ENCODE assay signal across 17 mouse cellular contexts in genomic region chr12:6580195-6580594, GRCm38 (mm10).
"Had no signal": no experiment of that assay in that cellular context is flagged by ENCODE, and none has a peak within 500 bp of the region (broad histone marks: within the 10 kb centered on the region; RNA-seq: fewer than 3 reads in every experiment).

No protein-coding gene starts in this region.

- H3K27me3 ChIP-seq: kidney, embryonic 15.5 days; liver, embryonic 13.5 days; midbrain, embryonic 12.5 days; neural tube, embryonic 13.5 days had no signal

- H3K4me2 ChIP-seq: kidney, embryonic 15.5 days; liver, embryonic 13.5 days; midbrain, embryonic 12.5 days; neural tube, embryonic 13.5 days had no signal

- H3K4me3 ChIP-seq: kidney, embryonic 15.5 days; liver, embryonic 13.5 days; midbrain, embryonic 12.5 days; myocyte; neural tube, embryonic 13.5 days had no signal

- H3K36me3 ChIP-seq: kidney, embryonic 15.5 days; liver, embryonic 13.5 days; midbrain, embryonic 12.5 days; neural tube, embryonic 13.5 days had no signal

- DNase-seq: kidney, adult 8-10 months; kidney, postnatal 10 days; kidney, postnatal 36 days; liver, embryonic 13.5 days; lung, adult 2 months; lung, postnatal 14 days; lung, postnatal 4 days; retina, postnatal 1 day; right cerebral cortex, postnatal 4 days; thymus, postnatal 25 days had no signal

- H3K9ac ChIP-seq: kidney, embryonic 15.5 days; liver, embryonic 13.5 days; midbrain, embryonic 12.5 days; neural tube, embryonic 13.5 days had no signal

- ATAC-seq: intestine, postnatal 0 days; midbrain, embryonic 16.5 days had no signal

- H3K9me3 ChIP-seq: kidney, embryonic 15.5 days; midbrain, embryonic 12.5 days; neural tube, embryonic 13.5 days had no signal

- H3K27ac ChIP-seq: kidney, embryonic 15.5 days; liver, embryonic 13.5 days; midbrain, embryonic 12.5 days; neural tube, embryonic 13.5 days; stomach, postnatal 0 days had no signal

- H3K4me1 ChIP-seq: kidney, embryonic 15.5 days; liver, embryonic 13.5 days; midbrain, embryonic 12.5 days; neural tube, embryonic 13.5 days had no signal
